Mouse (Mus musculus): ENCODE measurements at regions not wholly inside any gene's neighbourhood (a gene's known extent, or its start where the extent isn't known, plus 50 kb on each side); places are given as distances from the start of the nearest gene placed in this dataset.

GRCm38 (mm10) chr9:74056709-74057108 is 53.4 kb upstream of the Wdr72 start:
- H3K36me3 ChIP-seq (ENCODE audit: control insufficient read depth, insufficient read depth, low read length): no peaks in the 10 kb centered on the region
- no peak overlapping the region for H3K4me3 ChIP-seq (replicated peaks; ENCODE audit: low read length)
- WGBS: 43% methylated on average over 5 of the region's 5 CpGs
- H3K9ac ChIP-seq (ENCODE audit: low read depth, low read length, severe bottlenecking): no peak overlapping the region
- H3K4me2 ChIP-seq (replicated peaks; ENCODE audit: low read depth, low read length, severe bottlenecking): no peak overlapping the region
- no peaks in the 10 kb centered on the region for H3K4me1 ChIP-seq (ENCODE audit: control insufficient read depth, insufficient read depth, low read length)
- TF ChIP-seq POLR2A (IDR thresholded peaks at IDR 0.05; ENCODE audit: borderline replicate concordance, extremely low read depth, insufficient read depth, insufficient read length): no peak
- no peaks in the 10 kb centered on the region for H3K9me3 ChIP-seq (ENCODE audit: control insufficient read depth, low read length)
- ATAC-seq (ENCODE audit: low FRiP score, low read depth) (no peak), DNase-seq (ENCODE audit: low spot score) (no peak)
- no peak overlapping the region for H3K27ac ChIP-seq (replicated peaks; ENCODE audit: low read depth, low read length)
- H3K27me3 ChIP-seq (ENCODE audit: control insufficient read depth, insufficient read depth, low read length): no peaks in the 10 kb centered on the region

DNA sequence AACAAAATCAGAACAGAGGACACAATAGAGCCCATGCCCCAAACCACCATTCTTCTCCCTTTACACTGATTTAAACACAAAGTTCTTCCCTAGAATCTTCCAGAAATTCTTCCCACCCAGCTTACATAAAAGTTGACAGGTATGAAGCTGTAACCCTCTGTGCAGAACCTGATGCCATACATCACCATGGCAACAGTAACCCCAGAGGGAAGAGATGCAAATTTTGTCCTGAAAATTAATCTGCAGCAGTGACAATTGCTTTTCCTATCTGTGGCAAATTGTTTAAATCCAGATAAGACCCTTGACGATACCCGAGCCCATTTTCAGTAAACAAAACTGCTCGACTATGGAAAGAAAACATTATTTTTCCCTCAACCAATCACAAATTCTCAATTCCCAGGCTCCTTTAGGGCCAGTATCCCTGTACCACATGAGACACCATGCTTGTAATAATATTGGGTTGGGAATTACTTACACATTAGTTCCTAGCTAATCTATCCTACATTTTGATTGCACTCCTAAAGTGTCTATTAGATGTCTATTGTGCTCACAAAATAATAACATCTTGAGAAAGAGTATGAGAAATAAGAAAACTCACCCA is 52.6 kb upstream of the Wdr72 start:
- H3K9me3 ChIP-seq (ENCODE audit: control insufficient read depth, low read length): no peaks in the 10 kb centered on the region
- no peak for TF ChIP-seq POLR2A (IDR thresholded peaks at IDR 0.05; ENCODE audit: borderline replicate concordance, extremely low read depth, insufficient read depth, insufficient read length)
- H3K27ac ChIP-seq (replicated peaks; ENCODE audit: low read depth, low read length): no peak overlapping the region
- 77% methylated on average over 3 of the region's 3 CpGs for WGBS
- H3K4me3 ChIP-seq (replicated peaks; ENCODE audit: low read length): no peak overlapping the region
- no peak for ATAC-seq (ENCODE audit: low FRiP score, low read depth)
- H3K36me3 ChIP-seq (ENCODE audit: control insufficient read depth, insufficient read depth, low read length): no peaks in the 10 kb centered on the region
- no peaks in the 10 kb centered on the region for H3K4me1 ChIP-seq (ENCODE audit: control insufficient read depth, insufficient read depth, low read length)
- H3K27me3 ChIP-seq (ENCODE audit: control insufficient read depth, insufficient read depth, low read length): no peaks in the 10 kb centered on the region
- DNase-seq (ENCODE audit: low spot score): no peak
- H3K4me2 ChIP-seq (replicated peaks; ENCODE audit: low read depth, low read length, severe bottlenecking): no peak overlapping the region
- H3K9ac ChIP-seq (ENCODE audit: low read depth, low read length, severe bottlenecking): no peak overlapping the region

GRCm38 (mm10) chr9:74058269-74058871 is 51.8 kb upstream of the Wdr72 start:
- no peak overlapping the region for H3K4me3 ChIP-seq (replicated peaks; ENCODE audit: low read length)
- H3K36me3 ChIP-seq (ENCODE audit: control insufficient read depth, insufficient read depth, low read length): no peaks in the 10 kb centered on the region
- H3K9me3 ChIP-seq (ENCODE audit: control insufficient read depth, low read length): no peaks in the 10 kb centered on the region
- H3K27ac ChIP-seq (replicated peaks; ENCODE audit: low read depth, low read length): no peak overlapping the region
- DNase-seq (ENCODE audit: low spot score): no peak
- no peak for ATAC-seq (ENCODE audit: low FRiP score, low read depth)
- H3K4me1 ChIP-seq (ENCODE audit: control insufficient read depth, insufficient read depth, low read length): no peaks in the 10 kb centered on the region
- WGBS: 59% methylated on average over 5 of the region's 5 CpGs
- no peak overlapping the region for H3K4me2 ChIP-seq (replicated peaks; ENCODE audit: low read depth, low read length, severe bottlenecking)
- H3K9ac ChIP-seq (ENCODE audit: low read depth, low read length, severe bottlenecking): no peak overlapping the region
- H3K27me3 ChIP-seq (ENCODE audit: control insufficient read depth, insufficient read depth, low read length): no peaks in the 10 kb centered on the region
- TF ChIP-seq POLR2A (IDR thresholded peaks at IDR 0.05; ENCODE audit: borderline replicate concordance, extremely low read depth, insufficient read depth, insufficient read length): no peak

All from limb, embryonic 14.5 days (tissue).